Mouse (Mus musculus) gastrocnemius, postnatal 36 days (tissue): ENCODE measurements at regions not wholly inside any gene's neighbourhood (a gene's known extent, or its start where the extent isn't known, plus 50 kb on each side); places are given as distances from the start of the nearest gene placed in this dataset.

Experiments used
- DNase-seq, 2 experiments: peaks; one replicate each; pipeline ENCODE4 v3.0.0; 2022
- intact Hi-C: fragments of 180-260 bp; cut with DNase I; formaldehyde crosslinking; loops from one replicate; pipeline ENCODE4 v1.15.1; 2025

- no peak for DNase-seq
Measured at GRCm38 (mm10) chr15:68014605-68015305, 1514.0 kb upstream of the Lrrc6 start.

GRCm38 (mm10) chr15:68011162-68011561 lies 1510.5 kb upstream of the Lrrc6 start:
- intact Hi-C loops, result no loop called here
- DNase-seq, result no peak

More at GRCm38 (mm10) chr15:68014605-68015305, 1514.0 kb upstream of the Lrrc6 start:
- intact Hi-C loops, result no loop called here

- intact Hi-C loops, result no loop called here
- DNase-seq, result no peak
Measured at GRCm38 (mm10) chr15:68010189-68010588, 1509.5 kb upstream of the Lrrc6 start.

- DNase-seq, result no peak
- intact Hi-C loops, result no loop called here
Measured at GRCm38 (mm10) chr15:68004798-68005197, 1504.1 kb upstream of the Lrrc6 start.

- DNase-seq, result no peak
- intact Hi-C loops, result no loop called here
Measured at GRCm38 (mm10) chr15:67996532-67996931, 1495.8 kb upstream of the Lrrc6 start.

GRCm38 (mm10) chr15:67989428-67990272 lies 1488.9 kb upstream of the Lrrc6 start:
- DNase-seq, result no peak
- intact Hi-C loops, result no loop called here

- no peak for DNase-seq
- intact Hi-C loops, result no loop called here
Measured at GRCm38 (mm10) chr15:67987941-67988340, 1487.2 kb upstream of the Lrrc6 start.

- DNase-seq, result no peak
- intact Hi-C loops, result no loop called here
Measured at GRCm38 (mm10) chr15:67983253-67983652, 1482.5 kb upstream of the Lrrc6 start.

- no peak for DNase-seq
- intact Hi-C loops, result no loop called here
Measured at GRCm38 (mm10) chr15:67981876-67982275, 1481.2 kb upstream of the Lrrc6 start.

GRCm38 (mm10) chr15:67979451-67979850 lies 1478.7 kb upstream of the Lrrc6 start:
- intact Hi-C loops, result no loop called here
- no peak for DNase-seq

GRCm38 (mm10) chr15:67977210-67977609 lies 1476.5 kb upstream of the Lrrc6 start:
- DNase-seq, result no peak
- intact Hi-C loops, result no loop called here

- intact Hi-C loops, result no loop called here
- no peak for DNase-seq
Measured at GRCm38 (mm10) chr15:67971998-67972397, 1471.3 kb upstream of the Lrrc6 start.

- DNase-seq, result no peak
- intact Hi-C loops, result no loop called here
Measured at GRCm38 (mm10) chr15:67954216-67954615, 1453.5 kb upstream of the Lrrc6 start.

- intact Hi-C loops, result no loop called here
- no peak for DNase-seq
Measured at GRCm38 (mm10) chr15:67950281-67951040, 1449.8 kb upstream of the Lrrc6 start.

- DNase-seq, result no peak
- intact Hi-C loops, result no loop called here
Measured at GRCm38 (mm10) chr15:67944330-67945082, 1443.8 kb upstream of the Lrrc6 start.

GRCm38 (mm10) chr15:67943046-67943445 lies 1442.3 kb upstream of the Lrrc6 start:
- DNase-seq, result no peak
- intact Hi-C loops, result no loop called here

GRCm38 (mm10) chr15:67940510-67940909 lies 1439.8 kb upstream of the Lrrc6 start:
- intact Hi-C loops, result no loop called here
- no peak for DNase-seq

- intact Hi-C loops, result no loop called here
- no peak for DNase-seq
Measured at GRCm38 (mm10) chr15:67924885-67925284, 1424.2 kb upstream of the Lrrc6 start.

- intact Hi-C loops, result no loop called here
- no peak for DNase-seq
Measured at GRCm38 (mm10) chr15:67907034-67907433, 1406.3 kb upstream of the Lrrc6 start.

- intact Hi-C loops, result no loop called here
Measured at GRCm38 (mm10) chr15:67905279-67905678, 1404.6 kb upstream of the Lrrc6 start.

More at GRCm38 (mm10) chr15:67905279-67905678, 1404.6 kb upstream of the Lrrc6 start:
- no peak for DNase-seq
